Mouse (Mus musculus): ENCODE measurements at regions not wholly inside any gene's neighbourhood (a gene's known extent, or its start where the extent isn't known, plus 50 kb on each side); places are given as distances from the start of the nearest gene placed in this dataset.
"Not testable (repeated sequence)": the region's sequence is repeated elsewhere in the genome, so short reads cannot be mapped to it uniquely, and the experiment has no call there.

DNA sequence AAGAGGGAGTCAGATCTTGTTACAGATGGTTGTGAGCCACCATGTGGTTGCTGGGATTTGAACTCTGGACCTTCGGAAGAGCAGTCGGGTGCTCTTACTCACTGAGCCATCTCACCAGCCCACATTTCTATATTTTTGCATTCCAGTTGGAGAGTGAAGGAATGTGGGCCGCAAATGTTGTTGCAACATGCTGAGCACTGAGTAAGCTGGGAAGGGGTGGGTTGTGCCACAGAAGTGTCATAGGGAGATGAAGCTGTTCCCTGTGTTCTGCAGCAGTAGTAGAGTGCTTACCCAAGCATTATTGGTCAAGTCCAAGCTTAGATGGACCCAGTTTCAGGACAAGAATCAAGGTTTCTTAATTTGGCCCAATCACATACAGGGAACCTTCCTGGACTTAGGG, 169.1 kb upstream of the Cdkn3 start:
- no peak for DNase-seq

DNA sequence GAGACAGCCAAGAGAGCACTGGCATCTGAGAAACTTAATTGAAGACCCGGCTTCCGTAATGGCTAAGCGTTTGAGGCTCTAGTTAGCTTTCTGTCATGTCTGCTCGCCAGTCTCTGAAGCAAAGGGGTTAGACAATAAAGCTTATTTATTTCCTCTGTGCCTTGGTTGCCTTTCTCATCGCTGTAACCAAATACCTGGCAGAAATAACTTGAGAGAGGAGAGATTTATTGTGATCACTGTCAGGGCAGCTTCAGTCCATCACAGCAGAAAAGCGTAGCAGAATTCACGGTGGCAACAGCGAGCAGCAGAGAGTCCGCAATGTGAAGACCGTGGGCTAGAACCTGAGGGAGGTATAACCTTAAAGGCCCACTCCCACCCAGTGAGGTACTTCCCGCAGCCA, 174.2 kb upstream of the Cdkn3 start:
- DNase-seq, result no peak

DNA sequence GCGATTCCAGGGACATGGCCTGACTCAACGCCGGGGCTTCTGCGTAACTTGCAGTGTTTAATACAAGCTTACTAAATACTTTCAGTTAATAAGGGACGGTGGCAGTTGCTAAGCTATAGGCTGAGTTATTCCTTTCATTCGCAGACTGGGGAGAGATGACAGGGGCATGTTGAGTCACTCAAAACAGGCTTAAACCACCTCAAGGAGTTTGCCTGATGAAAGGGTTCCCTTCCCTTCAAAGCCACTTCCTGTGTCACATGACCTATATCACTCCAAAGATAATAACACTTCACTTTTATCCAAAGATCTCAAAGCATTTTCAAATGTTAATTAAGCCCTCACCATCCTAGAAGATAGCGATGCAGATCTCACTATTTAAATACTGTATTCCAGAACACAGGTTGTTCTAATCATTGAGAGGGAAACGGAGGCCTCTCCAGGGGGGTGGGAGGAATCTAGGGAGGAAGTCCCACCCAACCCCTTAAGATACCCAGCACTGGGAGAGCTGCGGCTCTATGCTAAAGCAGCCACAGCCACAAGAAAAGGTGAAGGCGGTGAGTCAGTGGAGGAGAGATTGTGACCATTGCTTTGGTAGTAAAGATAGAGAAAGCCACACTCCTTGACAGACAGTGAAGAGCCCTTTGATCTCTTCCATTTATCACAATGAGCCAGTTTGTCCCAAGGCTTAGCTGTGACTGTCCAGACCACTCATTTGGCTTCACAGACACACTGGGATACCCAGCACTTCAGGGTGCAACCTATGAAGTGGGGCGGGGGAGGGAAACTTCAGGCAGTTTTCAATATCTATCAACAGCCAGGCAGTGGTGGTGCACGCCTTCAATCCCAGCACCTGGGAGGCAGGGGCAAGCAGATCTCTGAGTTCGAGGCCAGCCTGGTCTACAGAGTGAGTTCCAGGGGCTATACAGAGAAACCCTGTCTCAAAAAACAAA, 182.0 kb upstream of the Cdkn3 start:
- DNase-seq, result no peak

- no peak for DNase-seq
Measured at GRCm38 (mm10) chr14:46575889-46576288, 184.5 kb upstream of the Cdkn3 start.

GRCm38 (mm10) chr14:46575414-46575813, 184.9 kb upstream of the Cdkn3 start:
- no peak for DNase-seq

- no peak for DNase-seq
Measured at GRCm38 (mm10) chr14:46573401-46573800, 182.9 kb upstream of the Bmp4 start.

GRCm38 (mm10) chr14:46572972-46573371, 182.5 kb upstream of the Bmp4 start:
- DNase-seq, result not testable (repeated sequence)

DNA sequence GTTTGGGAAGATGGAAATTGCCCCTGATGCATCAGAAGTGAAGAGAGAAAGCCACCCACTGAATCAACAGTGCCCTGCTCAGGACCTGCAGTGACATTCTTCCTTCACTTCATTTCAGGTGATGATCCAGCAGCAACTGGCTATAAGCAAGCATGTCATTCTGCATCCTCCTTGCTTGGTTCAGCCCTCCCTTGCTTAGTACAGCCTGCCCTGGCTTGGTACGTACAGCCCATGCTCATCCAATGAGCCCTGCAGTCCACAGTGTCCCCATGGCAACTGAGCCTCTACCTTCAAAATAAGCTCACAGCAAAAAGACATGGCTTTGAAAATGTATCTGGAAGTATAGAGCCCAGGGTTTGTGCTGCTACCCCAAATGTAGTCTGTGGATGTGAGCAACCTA, 181.4 kb upstream of the Bmp4 start:
- no peak for DNase-seq

DNA sequence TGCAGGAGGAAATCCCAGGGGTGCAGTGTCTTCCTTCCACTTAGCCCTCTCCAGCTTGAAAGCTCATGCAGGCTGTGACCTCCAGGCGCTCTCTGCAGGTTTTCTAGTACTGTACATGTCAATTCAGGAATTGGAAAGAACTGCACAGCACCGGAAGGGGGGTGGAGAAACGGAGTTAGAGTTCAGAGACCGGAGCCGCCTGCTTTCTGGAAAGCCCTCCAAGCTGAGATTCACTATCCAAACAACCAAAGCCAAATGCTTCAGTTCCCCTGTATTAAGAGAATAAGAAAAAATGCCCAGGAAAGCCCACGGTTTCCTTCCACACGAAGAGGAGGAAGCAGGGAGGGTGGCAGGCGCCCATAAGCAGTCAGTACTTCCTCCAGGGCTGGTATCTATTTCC, 178.8 kb upstream of the Bmp4 start:
- DNase-seq, result no peak

DNA sequence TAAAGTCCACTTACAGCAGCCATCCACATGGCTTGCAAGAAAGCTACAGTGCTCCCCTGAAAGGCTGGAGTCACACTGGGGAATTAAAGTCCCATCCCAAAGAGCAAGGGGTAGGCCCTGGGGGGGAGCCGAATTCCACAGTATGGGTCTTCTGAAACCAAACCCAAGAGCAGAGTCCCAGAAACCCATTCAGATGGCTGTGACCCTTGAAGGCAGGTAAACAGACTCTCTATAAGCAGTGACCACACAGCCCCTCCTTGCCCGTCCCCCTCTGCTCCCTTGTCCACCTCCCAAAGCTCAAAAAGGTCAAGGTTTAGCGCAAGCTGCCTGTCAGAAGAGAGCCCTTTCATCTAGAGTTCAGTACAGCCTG, 176.9 kb upstream of the Bmp4 start:
- DNase-seq, result no peak

GRCm38 (mm10) chr14:46566681-46567410, 176.4 kb upstream of the Bmp4 start:
- DNase-seq, result no peak

DNA sequence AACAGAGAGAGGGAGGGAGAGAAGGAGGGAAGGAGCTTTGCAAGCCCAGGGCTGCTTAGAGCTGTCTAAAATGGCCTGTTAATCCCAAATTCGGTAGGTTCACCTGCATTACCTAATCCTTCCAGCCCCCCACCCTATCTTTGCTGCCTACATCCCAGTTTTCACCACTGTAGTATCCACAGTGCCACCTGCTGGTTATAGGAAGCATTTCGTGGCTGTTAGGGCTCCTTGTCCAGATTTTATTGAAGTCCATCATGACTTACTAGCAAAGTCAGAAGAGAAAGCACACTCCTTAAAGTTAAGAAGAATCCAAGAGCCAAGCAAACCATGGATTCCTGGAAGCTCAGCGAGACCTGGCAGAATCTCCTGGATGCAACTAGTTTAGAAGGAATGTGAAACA, 174.5 kb upstream of the Bmp4 start:
- peak; percentile 46 to 71 for DNase-seq

- no peak for DNase-seq
Measured at GRCm38 (mm10) chr14:46562016-46562415, 171.5 kb upstream of the Bmp4 start.

GRCm38 (mm10) chr14:46553239-46553638, 162.8 kb upstream of the Bmp4 start:
- DNase-seq, result no peak

DNA sequence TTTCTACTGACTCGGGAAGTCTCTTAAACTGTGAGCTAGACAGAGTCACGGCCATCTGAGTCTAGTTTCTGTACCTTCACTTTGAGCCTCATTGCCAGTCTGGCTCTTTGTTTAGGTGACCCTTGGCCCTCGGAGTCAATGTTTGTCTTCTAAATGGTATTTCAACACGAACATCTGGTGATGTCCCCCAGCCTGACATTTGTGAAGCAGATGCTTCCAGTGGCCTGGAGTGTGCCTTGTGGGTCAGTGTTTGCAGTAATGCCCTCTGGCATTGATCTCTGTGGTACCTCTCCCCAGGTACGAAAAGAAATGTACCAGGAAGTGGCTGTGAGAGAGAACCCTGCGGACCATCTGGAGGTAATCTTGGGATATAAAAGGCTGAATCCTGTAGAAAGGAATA, 155.7 kb upstream of the Bmp4 start:
- DNase-seq, result no peak

DNA sequence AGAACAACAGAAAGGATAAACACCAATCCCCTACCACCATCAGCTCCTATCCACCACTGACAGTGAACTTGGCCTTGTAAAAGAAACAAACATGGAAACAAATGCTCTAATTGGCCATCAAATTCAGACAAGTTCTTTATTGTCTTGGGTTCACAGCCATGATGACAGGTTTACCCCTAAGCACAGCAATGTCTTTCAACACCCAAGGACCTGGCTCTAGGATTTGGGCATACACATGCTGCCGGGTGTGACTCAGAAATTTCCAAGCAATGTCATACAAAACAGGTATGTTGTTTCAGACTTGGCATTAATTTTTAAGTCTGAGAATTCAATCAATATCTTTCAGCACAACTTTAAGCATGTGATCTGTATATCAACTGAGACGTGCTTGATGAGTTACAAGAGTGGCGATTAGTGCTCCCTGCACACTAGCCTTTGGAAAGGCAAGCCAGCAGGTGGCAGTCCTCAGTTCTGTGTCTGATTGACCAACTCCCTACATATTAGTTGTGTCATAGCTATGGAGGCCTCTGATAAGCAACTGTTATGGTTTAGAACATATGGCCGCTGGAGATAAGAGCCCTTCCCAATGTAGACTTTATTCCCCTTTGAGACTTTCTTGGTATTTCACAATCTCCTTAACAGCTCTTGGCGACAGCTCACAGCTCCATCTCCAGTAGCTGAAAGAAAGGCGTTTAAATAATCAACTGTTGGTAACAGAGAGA, 149.2 kb upstream of the Bmp4 start:
- no peak for DNase-seq

GRCm38 (mm10) chr14:46536002-46536762, 145.7 kb upstream of the Bmp4 start:
- no peak for DNase-seq

DNA sequence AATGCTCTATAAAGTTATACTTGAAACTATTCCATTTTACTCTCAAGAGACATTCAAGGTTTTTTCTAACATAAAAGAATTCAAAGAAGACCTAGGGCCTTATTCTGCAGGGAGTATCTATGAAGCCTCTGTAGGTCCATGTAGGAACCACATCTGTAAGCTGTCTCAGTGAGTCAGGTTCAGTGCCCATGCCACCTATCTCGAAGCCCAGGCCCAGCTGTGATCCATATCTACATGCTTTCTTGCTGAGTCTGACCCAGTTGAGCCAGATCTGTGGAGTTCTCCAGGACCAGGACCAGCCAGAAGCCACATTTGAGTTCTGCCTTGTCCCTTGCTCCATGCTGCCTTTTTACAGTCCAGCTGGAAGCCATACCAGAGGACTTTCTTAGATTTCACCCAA, 142.2 kb upstream of the Bmp4 start:
- DNase-seq, result no peak

DNA sequence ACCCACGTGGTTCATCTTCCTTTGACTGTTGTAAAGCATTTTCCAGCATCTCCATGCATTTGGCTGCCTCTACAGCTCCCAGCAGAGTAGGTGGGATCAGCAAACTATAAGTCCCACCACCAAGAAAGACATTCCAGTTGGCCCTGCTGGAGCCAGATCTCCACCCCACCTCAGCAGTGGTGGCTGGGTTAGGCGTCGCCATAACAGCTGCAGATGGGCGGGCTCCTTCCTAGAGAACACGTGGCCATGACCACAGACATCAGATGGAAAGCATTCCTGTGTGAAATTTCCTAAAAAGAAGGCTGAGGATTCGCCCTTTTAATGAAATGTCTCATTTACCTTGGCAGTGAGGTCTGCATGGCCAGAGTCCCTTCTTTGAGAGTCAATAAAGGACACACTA, 140.0 kb upstream of the Bmp4 start:
- DNase-seq, result no peak

DNA sequence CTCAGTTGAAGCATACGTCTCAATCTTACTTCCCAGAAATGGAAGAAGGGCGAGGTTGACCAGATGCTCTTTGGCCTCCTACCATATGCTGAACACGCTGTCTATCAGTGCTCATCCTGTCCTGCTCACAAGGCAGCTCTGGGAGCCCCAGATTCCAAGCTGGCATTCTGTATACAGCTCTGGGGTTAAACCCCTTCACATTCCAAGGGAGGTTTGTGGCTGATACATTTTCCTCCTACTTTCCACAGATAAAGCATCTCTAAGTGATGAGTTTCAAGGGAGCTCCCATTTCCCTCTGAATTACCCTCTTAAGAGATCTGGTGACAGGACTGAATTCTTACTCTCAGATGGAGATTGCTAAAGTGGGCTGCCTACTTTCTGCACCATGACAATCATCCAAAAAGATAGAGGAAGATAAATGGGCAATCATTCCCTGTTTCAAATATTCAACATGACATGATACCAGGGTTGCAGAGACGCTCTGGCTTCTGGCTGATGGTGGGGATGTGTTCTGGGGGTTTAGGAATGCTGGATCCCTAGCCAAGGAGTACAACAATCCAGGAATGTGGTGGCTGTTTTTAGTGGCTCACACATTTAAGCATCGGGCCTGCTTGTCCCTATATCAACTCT, 138.7 kb upstream of the Bmp4 start:
- no peak for DNase-seq

GRCm38 (mm10) chr14:46517258-46517657, 126.8 kb upstream of the Bmp4 start:
- peak in 1 of 2 experiments; percentile 23 for DNase-seq

DNA sequence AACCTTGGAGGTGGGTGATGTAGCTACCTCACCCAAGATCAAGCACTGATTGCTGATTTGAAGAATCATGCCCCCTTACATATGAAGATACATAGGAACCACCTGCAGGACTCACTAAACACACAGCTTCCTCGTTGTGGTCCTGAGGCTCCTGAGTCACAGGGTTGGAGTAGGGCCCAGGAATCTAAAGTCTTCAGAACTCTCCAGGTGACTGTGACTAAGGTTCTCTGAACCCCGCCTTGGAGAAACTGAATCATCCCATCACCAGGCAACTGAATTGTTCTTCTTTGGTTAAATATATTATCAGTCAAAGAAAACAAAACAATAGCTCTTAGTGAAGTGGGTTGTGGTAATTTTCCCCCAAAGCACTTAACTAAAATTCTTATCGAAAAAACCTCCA, 125.8 kb upstream of the Bmp4 start:
- DNase-seq, result no peak
